8 mouse cellular contexts compared by ENCODE assay signal in genomic region chr6:38535366-38535690, GRCm38 (mm10). TPM values are rescaled to one million over a fixed set of nuclear protein-coding genes. Genes with fewer than 3 reads are reported as not detected.
DNase-seq lines count a peak whose midpoint lies in the region; ATAC-seq and TF ChIP-seq lines count a peak whose summit lies in the region.

No protein-coding gene starts in this region.

- peak overlapping the region; percentile 62 for H3K4me2 ChIP-seq in heart, embryonic 16.5 days (ENCODE audit: low read depth, low read length)
- peak overlapping the region; percentile 56 for H3K4me2 ChIP-seq in midbrain, embryonic 11.5 days

- H3K27ac ChIP-seq in heart, embryonic 16.5 days (ENCODE audit: low read length) = peak overlapping the region; percentile 100
- peak overlapping the region; percentile 83 for H3K27ac ChIP-seq in MEL (ENCODE audit: control insufficient read depth, low read depth, low read length)
- H3K27ac ChIP-seq in hindbrain, embryonic 10.5 days = peak overlapping the region; percentile 98
- peak overlapping the region; percentile 71 for H3K27ac ChIP-seq in midbrain, embryonic 11.5 days (ENCODE audit: low read depth, low read length)

- DNase-seq in heart, adult 18-20 months = no peak
- DNase-seq in MEL (ENCODE audit: low read depth, low spot score) = no peak
- no peak for DNase-seq in hindbrain, embryonic 10.5 days (ENCODE audit: low spot score)
- DNase-seq in midbrain, embryonic 11.5 days (ENCODE audit: low spot score, missing footprints) = no peak
- DNase-seq in cerebellum, postnatal 14 days = no peak
- DNase-seq in kidney, postnatal 14 days = no peak

- no peak; a peak in 1 of 4 replicates for TF ChIP-seq POLR2A in MEL (IDR thresholded peaks at IDR 0.05; ENCODE audit: control insufficient read depth in 1 of 2, insufficient read depth in 1 of 2, low read depth in 1 of 2, low read length in 2 of 2, poor library complexity in 1 of 2)

- peaks cover 10% of the 10 kb centered on the region; the same call in 1 of the 2 replicates for H3K4me1 ChIP-seq in heart, embryonic 16.5 days (ENCODE audit: control insufficient read depth, insufficient read depth, low read length)
- peaks cover 3 to 6% of the 10 kb centered on the region in 2 experiments for H3K4me1 ChIP-seq in MEL (ENCODE audit: control insufficient read depth in 1 of 2, insufficient read depth in 2 of 2, low read length in 2 of 2)
- peaks cover 19% of the 10 kb centered on the region for H3K4me1 ChIP-seq in hindbrain, embryonic 10.5 days (replicated peaks)
- H3K4me1 ChIP-seq in midbrain, embryonic 11.5 days (ENCODE audit: control insufficient read depth, insufficient read depth, low read length) = peaks cover 5% of the 10 kb centered on the region; the same call in 1 of the 2 replicates

- under 1% methylated on average over 9 of the region's 9 CpGs for WGBS in heart, embryonic 16.5 days
- WGBS in hindbrain, embryonic 10.5 days = 2% methylated on average over 9 of the region's 9 CpGs
- WGBS in midbrain, embryonic 11.5 days = 4% methylated on average over 9 of the region's 9 CpGs

- peaks cover 9% of the 10 kb centered on the region; the same call in 1 of the 2 replicates for H3K79me2 ChIP-seq in MEL (ENCODE audit: control insufficient read depth, insufficient read depth, low read length, poor library complexity)

- peak overlapping the region; percentile 98 for H3K9ac ChIP-seq in heart, embryonic 16.5 days (ENCODE audit: low read length)
- peak overlapping the region; percentile 95 for H3K9ac ChIP-seq in MEL (ENCODE audit: control insufficient read depth, low read depth, low read length, poor library complexity, severe bottlenecking)
- peak overlapping the region; percentile 88 for H3K9ac ChIP-seq in midbrain, embryonic 11.5 days (ENCODE audit: low read length)

- H3K9me3 ChIP-seq in heart, embryonic 16.5 days (replicated peaks; ENCODE audit: control insufficient read depth, low read length) = no peaks in the 10 kb centered on the region
- no peaks in the 10 kb centered on the region for H3K9me3 ChIP-seq in MEL (replicated peaks; ENCODE audit: insufficient read depth, low read length)
- no peaks in the 10 kb centered on the region for H3K9me3 ChIP-seq in hindbrain, embryonic 10.5 days
- no peaks in the 10 kb centered on the region for H3K9me3 ChIP-seq in midbrain, embryonic 11.5 days (ENCODE audit: control insufficient read depth, low read length)

- no peak for ATAC-seq in heart, embryonic 16.5 days (replicated peaks; ENCODE audit: extremely low read depth, insufficient read depth, low FRiP score)
- no peak for ATAC-seq in midbrain, embryonic 11.5 days (ENCODE audit: low FRiP score)
- no peak for ATAC-seq in cerebellum, adult (ENCODE audit: insufficient number of reproducible peaks, low FRiP score, low TSS enrichment)

- TF ChIP-seq RAD21 in MEL (IDR thresholded peaks at IDR 0.05; ENCODE audit: low read depth, low read length) = no peak

- peak overlapping the region; percentile 97 for H3K4me3 ChIP-seq in heart, embryonic 16.5 days (ENCODE audit: low read length)
- H3K4me3 ChIP-seq in MEL (ENCODE audit: control insufficient read depth in 1 of 2, insufficient read depth in 1 of 2, low read depth in 2 of 2, low read length in 2 of 2) = peak overlapping the region; percentile 80 to 89
- H3K4me3 ChIP-seq in hindbrain, embryonic 10.5 days = peak overlapping the region; percentile 89
- peak overlapping the region; percentile 76 for H3K4me3 ChIP-seq in midbrain, embryonic 11.5 days (ENCODE audit: low read depth, low read length)

- TF ChIP-seq CTCF in MEL (IDR thresholded peaks at IDR 0.05 in 2 of 3, conservative IDR thresholded peaks at IDR 0.05 in 1 of 3; ENCODE audit: control insufficient read depth in 1 of 3, insufficient read depth in 1 of 3, low read depth in 2 of 3, low read length in 3 of 3, poor library complexity in 1 of 3, severe bottlenecking in 1 of 3) = no peak

- peak in 1 of 2 experiments; percentile 7; a peak in 1 of 4 replicates for TF ChIP-seq EP300 in MEL (IDR thresholded peaks at IDR 0.05; ENCODE audit: low read depth in 1 of 2, low read length in 2 of 2)

- peaks cover 10% of the 10 kb centered on the region; the same call in 1 of the 2 replicates for H3K36me3 ChIP-seq in heart, embryonic 16.5 days (ENCODE audit: control insufficient read depth, insufficient read depth)
- peaks cover 0 to 12% of the 10 kb centered on the region in 2 experiments; a peak in 2 of 4 replicates for H3K36me3 ChIP-seq in MEL (ENCODE audit: control insufficient read depth in 1 of 2, insufficient read depth in 2 of 2, low read length in 2 of 2)
- peaks cover 13% of the 10 kb centered on the region for H3K36me3 ChIP-seq in hindbrain, embryonic 10.5 days
- no peaks in the 10 kb centered on the region for H3K36me3 ChIP-seq in midbrain, embryonic 11.5 days (ENCODE audit: control insufficient read depth, insufficient read depth, low read length)

- H3K27me3 ChIP-seq in heart, embryonic 16.5 days (ENCODE audit: control insufficient read depth, insufficient read depth, low read length) = no peaks in the 10 kb centered on the region
- no peaks in the 10 kb centered on the region for H3K27me3 ChIP-seq in MEL (ENCODE audit: control insufficient read depth in 1 of 2, insufficient read depth in 2 of 2, low read length in 2 of 2)
- no peaks in the 10 kb centered on the region for H3K27me3 ChIP-seq in hindbrain, embryonic 10.5 days (ENCODE audit: insufficient read depth, poor library complexity, severe bottlenecking)
- no peaks in the 10 kb centered on the region for H3K27me3 ChIP-seq in midbrain, embryonic 11.5 days (ENCODE audit: control insufficient read depth, insufficient read depth, low read length)

TF ChIP-seq in MEL, 35 proteins besides CTCF, POLR2A, EP300 and RAD21 (continues in another document):
- TF ChIP-seq CHD2 (IDR thresholded peaks at IDR 0.05; ENCODE audit: low read length) (no peak), HCFC1 (IDR thresholded peaks at IDR 0.05; ENCODE audit: low read depth, low read length) (no peak), ZNF384 (IDR thresholded peaks at IDR 0.05; ENCODE audit: low read depth, low read length) (no peak), KAT2A (conservative IDR thresholded peaks at IDR 0.05; ENCODE audit: low read depth, low read length) (no peak), TAL1 (IDR thresholded peaks at IDR 0.05; ENCODE audit: low read length) (no peak), UBTF (IDR thresholded peaks at IDR 0.05; ENCODE audit: borderline replicate concordance, insufficient read depth, low read depth, low read length) (no peak), POLR2AphosphoS2 (IDR thresholded peaks at IDR 0.05; ENCODE audit: low read length) (no peak), MAX (IDR thresholded peaks at IDR 0.05; ENCODE audit: low read length) (peak; percentile 52; the same call in 1 of the 2 replicates), GABPA (IDR thresholded peaks at IDR 0.05; ENCODE audit: low read depth, low read length) (no peak), RCOR1 (IDR thresholded peaks at IDR 0.05; ENCODE audit: low read depth, low read length) (no peak), ETS1 (IDR thresholded peaks at IDR 0.05; ENCODE audit: low read depth, low read length) (no peak), JUND (IDR thresholded peaks at IDR 0.05; ENCODE audit: low read depth, low read length) (no peak), ZMIZ1 (IDR thresholded peaks at IDR 0.05; ENCODE audit: low read depth, low read length) (no peak), TCF12 (IDR thresholded peaks at IDR 0.05; ENCODE audit: low read depth, low read length) (no peak), NELFE (IDR thresholded peaks at IDR 0.05; ENCODE audit: low read depth, low read length) (no peak), MXI1 (IDR thresholded peaks at IDR 0.05; ENCODE audit: low read depth, low read length) (peak; percentile 82), USF2 (IDR thresholded peaks at IDR 0.05; ENCODE audit: borderline replicate concordance in 1 of 2, insufficient read depth in 1 of 2, low read depth in 1 of 2, low read length in 2 of 2) (no peak), TBP (IDR thresholded peaks at IDR 0.05; ENCODE audit: low read depth, low read length) (no peak), ZKSCAN1 (IDR thresholded peaks at IDR 0.05; ENCODE audit: low read depth, low read length) (no peak), E2F4 (IDR thresholded peaks at IDR 0.05; ENCODE audit: borderline replicate concordance, low read depth, low read length) (0 out of 2 replicates have a peak, but pooled peaks have one; percentile 38), MEF2A (IDR thresholded peaks at IDR 0.05; ENCODE audit: extremely low read depth, insufficient replicate concordance, low read depth, low read length, poor library complexity, severe bottlenecking) (no peak), POLR2AphosphoS5 (IDR thresholded peaks at IDR 0.05; ENCODE audit: borderline replicate concordance, low read depth, low read length) (no peak), MYC (IDR thresholded peaks at IDR 0.05; ENCODE audit: low read depth, low read length) (peak; percentile 73; the same call in 1 of the 2 replicates), SIN3A (IDR thresholded peaks at IDR 0.05; ENCODE audit: low read length) (no peak; the same call in 1 of the 2 replicates), MAZ (IDR thresholded peaks at IDR 0.05; ENCODE audit: low read depth, low read length) (no peak), NRF1 (IDR thresholded peaks at IDR 0.05; ENCODE audit: insufficient read depth, low read depth, low read length, poor library complexity, severe bottlenecking) (peak; percentile 53; the same call in 1 of the 2 replicates), ELF1 (IDR thresholded peaks at IDR 0.05; ENCODE audit: low read depth, low read length) (no peak)

RNA-seq across cellular contexts. Expression of gene Fmc1, which starts 2.0 kb away (rescaled TPM):
- polyA plus RNA-seq in heart, embryonic 16.5 days (2015; fragmentation: Nextera tagmentation; extraction: Ambion mirVana) = 276 and 293 TPM in 2 replicates
- 100 to 1,000 TPM; 237 to 257 TPM for total RNA-seq in heart, adult 18-20 months (2021)
- total RNA-seq in MEL (2012; rRNA removed) = 124 and 148 TPM in 2 replicates
- 10 to 100 TPM in 1 of 2 experiments, not detected in 1; 86.1 TPM for polyA plus RNA-seq in MEL (2012; ENCODE audit: insufficient read depth in 1 of 2, insufficient read length in 2 of 2, low read depth in 1 of 2, low replicate concordance in 2 of 2, missing spikeins in 1 of 2)
- polyA plus RNA-seq in hindbrain, embryonic 10.5 days (2016; fragmentation: Nextera tagmentation; extraction: Ambion mirVana) = 121 and 131 TPM in 2 replicates
- polyA plus RNA-seq in midbrain, embryonic 11.5 days (2014; fragmentation: Nextera tagmentation; extraction: Ambion mirVana) = 128 and 131 TPM in 2 replicates

RNA-seq across cellular contexts. Expression of gene Luc7l2, which starts 15.8 kb away (rescaled TPM):
- polyA plus RNA-seq in heart, embryonic 16.5 days (2015; fragmentation: Nextera tagmentation; extraction: Ambion mirVana) = 28.3 and 31.9 TPM in 2 replicates
- 10 to 100 TPM; 79.5 to 96.8 TPM for total RNA-seq in heart, adult 18-20 months (2021)
- 51.8 and 54.8 TPM in 2 replicates for total RNA-seq in MEL (2012; rRNA removed)
- polyA plus RNA-seq in MEL (2012; ENCODE audit: insufficient read depth in 1 of 2, insufficient read length in 2 of 2, low read depth in 1 of 2, low replicate concordance in 2 of 2, missing spikeins in 1 of 2) = 100 to 1,000 TPM; 118 to 129 TPM
- 32.7 and 36.5 TPM in 2 replicates for polyA plus RNA-seq in hindbrain, embryonic 10.5 days (2016; fragmentation: Nextera tagmentation; extraction: Ambion mirVana)
- polyA plus RNA-seq in midbrain, embryonic 11.5 days (2014; fragmentation: Nextera tagmentation; extraction: Ambion mirVana) = 34.7 and 40.4 TPM in 2 replicates
